Mouse (Mus musculus) hematopoietic stem cell, adult 5-6 weeks (primary cell): ENCODE results near the gene Smco4. TPM values are rescaled to one million over a fixed set of nuclear protein-coding genes. Genes with fewer than 3 reads are reported as not detected.

ENCODE experiments used
- ATAC-seq, 2 experiments: fragments of 125-278 bp in 1 of 2; replicated peaks in 1 of 2; 2 replicates each; pipeline ENCODE4 v1.8.0; 2016 to 2017; ENCODE audit warnings: inconsistent platforms in 2 of 2, mild to moderate bottlenecking in 2 of 2, moderate number of reproducible peaks in 2 of 2, low read depth in 1 of 2, moderate TSS enrichment in 1 of 2; ENCODE audit not compliant: low FRiP score in 2 of 2, poor library complexity in 2 of 2, severe bottlenecking in 2 of 2, insufficient read depth in 1 of 2, low TSS enrichment in 1 of 2
- total RNA-seq: library from RNA; stranded (forward); fragments of 172-1452, 232-1000 nt; gene quantifications from 2 replicates; pipeline ENCODE4 v1.2.3, GENCODE M21; 2017

The Smco4 gene
- total RNA-seq, 1 experiment from 2014 or later = 9.8 TPM

GRCm38 (mm10) chr9:15502476-15502875 lies 9.2 kb downstream of the Smco4 start:
- ATAC-seq = no peak

- no peak for ATAC-seq
Observed at GRCm38 (mm10) chr9:15503307-15503706, 10.1 kb downstream of the Smco4 start.

GRCm38 (mm10) chr9:15503827-15504226 lies 10.6 kb downstream of the Smco4 start:
- no peak for ATAC-seq

DNA sequence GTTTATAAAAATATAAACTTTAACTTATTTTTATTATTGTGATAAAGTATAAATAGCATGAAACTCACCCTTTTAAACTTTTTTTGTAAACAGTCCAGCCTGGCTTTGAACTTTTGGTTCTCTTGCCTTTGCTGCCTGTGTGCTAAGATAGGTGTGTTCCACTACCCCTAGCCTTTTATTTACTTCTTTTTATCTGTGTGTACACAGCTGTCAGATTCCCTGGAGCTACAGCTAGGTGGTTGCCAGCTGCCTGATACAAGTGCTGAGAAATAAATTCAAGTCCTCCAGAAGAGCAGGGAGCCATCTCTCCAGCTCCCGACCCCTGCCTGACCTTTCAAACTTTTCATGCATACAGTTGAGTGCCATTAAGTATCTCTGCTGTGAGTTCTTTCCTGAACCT lies 12.1 kb downstream of the Smco4 start:
- ATAC-seq = no peak

- no peak for ATAC-seq
Observed at GRCm38 (mm10) chr9:15506863-15507262, 13.6 kb downstream of the Smco4 start.

GRCm38 (mm10) chr9:15507431-15507875 lies 14.2 kb downstream of the Smco4 start:
- ATAC-seq = no peak

DNA sequence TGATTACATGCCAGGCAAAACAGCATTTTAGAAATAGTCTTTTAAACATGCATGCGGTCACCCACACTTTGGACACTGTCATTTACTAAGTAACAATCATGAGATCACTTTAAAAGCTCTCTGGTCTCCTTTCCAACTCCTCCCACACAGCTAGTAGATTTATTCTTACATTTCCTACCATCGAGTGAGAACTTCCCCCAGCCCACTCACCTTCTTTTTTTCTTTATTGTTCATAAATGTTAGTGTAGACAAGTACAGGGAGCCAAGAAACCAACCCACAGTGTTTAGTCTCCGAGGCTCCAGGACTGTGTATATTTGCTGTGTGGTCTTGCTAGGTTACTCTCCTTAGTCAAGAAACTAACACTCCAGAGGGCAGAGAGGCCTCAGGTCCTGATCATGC lies 16.1 kb downstream of the Smco4 start:
- ATAC-seq = no peak

DNA sequence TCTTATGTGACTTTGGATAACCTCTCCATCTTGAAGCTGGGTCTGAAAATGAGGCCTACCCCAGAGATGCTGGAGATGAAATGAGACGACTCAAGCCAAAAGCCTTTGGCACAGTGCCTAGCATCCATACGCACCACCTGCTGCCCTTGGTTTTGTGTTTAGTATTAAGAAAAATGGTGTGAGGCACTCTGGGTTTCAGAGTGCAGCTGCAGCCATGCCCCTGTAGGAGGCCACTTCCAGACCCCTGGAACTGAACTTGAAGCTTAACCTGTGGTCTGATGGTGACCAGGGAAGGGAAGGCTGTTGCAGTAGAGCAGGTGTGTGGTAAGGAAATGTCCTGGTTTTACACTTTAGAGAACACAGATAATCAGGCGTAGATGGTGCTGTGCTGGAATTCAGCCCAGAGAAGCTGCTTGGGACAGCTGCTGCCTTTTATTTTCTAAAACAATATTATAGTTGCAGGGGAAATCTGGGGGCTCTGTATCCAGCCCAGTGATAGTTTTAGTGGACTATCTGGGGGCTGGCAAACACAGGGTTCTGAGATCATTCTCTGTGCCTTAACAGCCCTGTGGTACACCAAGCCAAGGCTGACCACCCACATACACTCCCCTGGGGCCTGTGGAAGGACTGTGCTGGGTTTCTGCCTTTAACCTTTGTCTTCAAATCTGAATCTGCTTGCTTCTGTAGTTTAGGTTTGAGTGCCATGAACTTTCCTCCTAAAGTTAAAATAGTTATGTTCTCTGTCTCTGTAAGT lies 17.5 kb downstream of the Smco4 start:
- no peak for ATAC-seq

GRCm38 (mm10) chr9:15512918-15513317 lies 19.7 kb downstream of the Smco4 start:
- no peak for ATAC-seq

- peak in 1 of 2 experiments; percentile 51; a peak in 1 of 4 replicates for ATAC-seq
Observed at GRCm38 (mm10) chr9:15516007-15516406, 22.8 kb downstream of the Smco4 start.

DNA sequence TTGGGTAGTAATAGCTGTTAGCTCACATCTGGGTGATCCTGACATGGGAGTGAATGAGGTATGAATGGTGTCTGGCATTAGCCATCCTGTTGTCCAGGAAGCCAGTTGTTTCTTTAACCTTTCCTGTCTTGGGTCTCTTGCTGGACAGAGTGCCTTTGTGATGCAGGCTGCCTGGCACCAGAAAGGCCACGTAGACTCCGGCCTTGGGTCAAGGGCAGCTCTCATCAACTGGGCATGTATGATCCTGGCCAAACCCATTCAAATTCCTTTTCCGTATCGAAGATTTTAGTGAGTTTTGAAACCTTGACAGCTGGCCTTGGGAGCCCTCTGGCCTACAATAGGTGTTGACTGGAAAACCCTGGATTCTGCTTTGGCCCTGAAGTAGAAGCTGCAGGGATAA lies 24.7 kb downstream of the Smco4 start:
- ATAC-seq = no peak

DNA sequence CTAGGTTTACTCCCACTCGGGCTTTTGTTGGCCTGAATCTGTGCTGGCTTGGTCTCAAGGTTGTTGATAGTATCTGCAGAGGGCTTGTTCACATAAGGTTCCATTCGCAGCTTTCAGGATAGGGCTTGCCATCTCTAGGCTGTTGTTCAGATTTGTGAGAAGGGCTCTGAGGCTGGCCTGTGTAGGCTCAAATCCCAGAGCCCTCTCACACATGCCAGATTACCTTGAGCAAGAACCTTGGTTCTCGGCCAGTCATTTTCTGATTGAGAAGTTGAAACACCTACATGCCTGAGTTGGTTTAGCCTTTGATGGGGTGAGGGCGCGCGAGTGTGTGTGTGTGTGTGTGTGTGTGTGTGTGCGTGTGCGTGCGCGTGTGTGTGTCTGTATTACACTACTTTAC lies 29.1 kb downstream of the Smco4 start:
- ATAC-seq = no peak

- ATAC-seq = no peak
Observed at GRCm38 (mm10) chr9:15522887-15523286, 29.7 kb downstream of the Smco4 start.

DNA sequence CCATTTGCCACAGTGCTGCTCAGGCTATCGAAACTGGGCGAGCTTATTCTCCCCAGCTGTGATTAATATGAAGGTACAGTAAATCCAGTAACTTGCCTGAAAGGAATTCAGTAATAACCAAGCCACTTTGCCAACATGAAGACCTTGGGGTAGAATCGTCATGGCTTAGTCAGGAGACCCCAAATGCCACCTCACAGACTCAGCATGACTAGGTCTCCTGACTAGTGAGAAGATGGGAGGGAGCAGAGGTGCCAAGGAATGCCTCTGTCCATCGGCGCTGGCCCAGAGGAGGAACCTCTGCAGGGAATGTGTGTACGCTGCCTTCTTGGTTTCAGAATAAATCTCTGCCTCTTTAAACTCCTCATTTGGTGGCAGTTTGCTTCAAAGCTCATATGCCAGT lies 30.4 kb downstream of the Smco4 start:
- ATAC-seq = no peak

DNA sequence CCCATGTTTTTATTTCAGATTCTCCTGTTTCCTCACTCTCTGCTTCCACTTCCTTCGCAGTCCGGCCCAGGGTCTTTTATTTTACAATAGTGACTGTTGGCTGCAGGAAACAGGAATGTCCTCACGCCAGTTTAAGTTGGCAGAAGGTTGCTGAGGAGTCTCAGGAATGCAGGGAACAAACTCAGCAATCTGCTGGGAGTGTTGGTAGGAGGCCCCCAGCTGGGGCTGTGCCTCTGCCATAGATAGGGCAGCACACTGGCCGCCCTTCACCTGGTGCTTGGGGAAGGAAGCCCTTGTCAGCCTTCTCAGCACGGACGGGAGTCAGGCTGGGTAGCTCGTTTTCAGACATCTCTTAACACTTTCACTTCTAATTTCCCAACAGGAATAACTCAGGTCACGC lies 32.0 kb downstream of the Smco4 start:
- ATAC-seq = no peak

DNA sequence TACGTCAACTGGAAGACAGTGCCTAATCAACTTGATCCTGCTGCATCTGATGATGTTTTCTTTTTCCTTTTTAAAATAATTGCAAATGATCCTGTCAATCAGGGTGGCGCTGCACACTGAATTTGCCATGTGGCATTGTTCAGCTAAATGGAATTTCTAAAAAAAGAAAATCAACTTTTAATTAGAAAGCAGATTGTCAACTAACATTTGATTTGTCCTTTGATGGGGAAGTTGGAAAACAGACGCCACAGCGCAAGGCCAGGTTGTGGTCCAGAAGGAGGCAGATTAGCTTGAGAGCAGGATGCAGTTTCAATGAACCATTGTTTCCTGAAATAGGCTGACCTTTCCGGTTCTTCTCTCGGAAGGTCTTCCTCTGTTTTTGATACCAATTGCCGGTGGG lies 33.3 kb downstream of the Smco4 start:
- no peak for ATAC-seq

GRCm38 (mm10) chr9:15527846-15528245 lies 34.6 kb downstream of the Smco4 start:
- no peak for ATAC-seq

DNA sequence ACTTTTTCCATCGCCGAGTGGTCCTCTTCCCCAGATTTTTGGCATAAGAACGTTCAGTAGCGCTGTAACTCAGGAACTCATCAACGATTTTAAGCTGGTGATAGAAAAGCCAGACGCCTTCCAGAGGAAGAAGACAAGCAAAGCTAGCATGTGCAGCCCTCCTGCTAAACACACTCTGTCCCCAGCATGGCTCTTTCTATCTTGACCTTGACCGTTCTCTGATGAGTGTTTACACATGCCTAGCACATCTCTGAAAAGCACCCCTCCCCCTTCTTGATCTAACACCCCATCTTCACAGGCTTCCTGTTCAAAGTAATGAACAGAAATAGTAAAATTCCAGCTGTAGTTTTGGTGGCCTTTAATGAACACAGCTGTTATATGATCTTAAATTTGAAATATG lies 35.1 kb downstream of the Smco4 start:
- no peak for ATAC-seq

DNA sequence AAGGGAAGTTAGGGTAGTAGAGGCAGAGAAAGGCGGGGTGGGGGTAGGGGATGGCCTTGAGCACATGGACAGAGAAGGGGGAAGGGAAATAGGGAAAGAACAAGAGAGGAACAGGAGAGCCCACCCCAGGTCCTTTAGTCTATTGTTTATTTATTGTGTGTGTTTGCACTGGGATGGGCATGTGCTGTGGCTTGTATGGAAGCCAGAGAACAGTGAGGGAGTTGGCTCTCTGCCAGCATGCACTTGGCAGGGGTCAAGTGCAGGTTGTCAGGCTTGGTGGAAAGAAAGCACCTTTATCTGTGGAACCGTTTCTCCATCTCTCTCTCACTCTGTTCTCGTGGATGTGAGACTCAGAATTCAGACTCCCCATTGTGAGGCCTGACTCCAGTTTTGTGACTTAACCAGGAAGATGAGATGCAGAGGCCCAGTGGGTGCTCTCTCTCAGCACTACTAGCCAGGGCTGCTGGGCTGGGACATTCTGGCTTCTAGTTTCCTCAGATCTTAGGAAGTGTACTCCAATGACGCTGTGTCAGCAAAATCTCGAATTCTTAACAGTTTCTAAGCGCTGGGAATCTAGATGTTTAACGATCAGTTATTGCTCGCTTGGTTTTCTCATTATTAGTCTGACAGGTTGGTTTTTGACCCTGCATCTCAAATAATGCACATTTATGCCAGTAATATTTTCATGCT lies 36.2 kb downstream of the Smco4 start:
- ATAC-seq = no peak
